Mouse (Mus musculus): ENCODE measurements at regions not wholly inside any gene's neighbourhood (a gene's known extent, or its start where the extent isn't known, plus 50 kb on each side); places are given as distances from the start of the nearest gene placed in this dataset.

DNA sequence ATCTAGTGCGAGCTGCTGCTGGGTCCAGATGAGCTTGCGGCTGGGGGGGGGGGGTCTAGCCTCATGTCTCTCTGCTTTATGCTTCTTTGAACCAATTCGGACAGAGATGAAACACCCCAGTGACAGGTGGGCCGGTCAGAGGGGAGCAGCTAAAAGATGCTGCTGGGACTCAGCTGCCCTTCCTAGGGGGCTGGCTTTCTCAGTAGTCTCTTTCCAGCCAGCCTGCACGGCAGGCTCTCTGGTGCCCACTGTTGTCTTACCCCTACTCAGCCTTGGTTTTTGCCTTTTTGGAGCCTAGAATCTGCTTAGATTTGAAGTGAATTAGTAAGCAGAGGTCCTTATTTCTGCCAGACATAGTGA lies 133.7 kb downstream of the Zfp706 start:
- Histone ChIP-seq H3K36me3 (replicated peaks) (no peaks in the 10 kb centered on the region), H3K4me1 (replicated peaks) (peaks cover 9% of the 10 kb centered on the region; the same call in 1 of the 2 replicates), H3K9me3 (replicated peaks) (no peaks in the 10 kb centered on the region), H3K4me2 (no peak overlapping the region), H3K4me3 (replicated peaks) (no peak overlapping the region), H3K27me3 (no peaks in the 10 kb centered on the region), H3K27ac (replicated peaks) (no peak overlapping the region), H3K9ac (no peak overlapping the region)
- no peak for ATAC-seq (ENCODE audit: insufficient read depth)
- WGBS (ENCODE audit: insufficient replicate concordance), result 71% methylated on average over 5 of the region's 5 CpGs

DNA sequence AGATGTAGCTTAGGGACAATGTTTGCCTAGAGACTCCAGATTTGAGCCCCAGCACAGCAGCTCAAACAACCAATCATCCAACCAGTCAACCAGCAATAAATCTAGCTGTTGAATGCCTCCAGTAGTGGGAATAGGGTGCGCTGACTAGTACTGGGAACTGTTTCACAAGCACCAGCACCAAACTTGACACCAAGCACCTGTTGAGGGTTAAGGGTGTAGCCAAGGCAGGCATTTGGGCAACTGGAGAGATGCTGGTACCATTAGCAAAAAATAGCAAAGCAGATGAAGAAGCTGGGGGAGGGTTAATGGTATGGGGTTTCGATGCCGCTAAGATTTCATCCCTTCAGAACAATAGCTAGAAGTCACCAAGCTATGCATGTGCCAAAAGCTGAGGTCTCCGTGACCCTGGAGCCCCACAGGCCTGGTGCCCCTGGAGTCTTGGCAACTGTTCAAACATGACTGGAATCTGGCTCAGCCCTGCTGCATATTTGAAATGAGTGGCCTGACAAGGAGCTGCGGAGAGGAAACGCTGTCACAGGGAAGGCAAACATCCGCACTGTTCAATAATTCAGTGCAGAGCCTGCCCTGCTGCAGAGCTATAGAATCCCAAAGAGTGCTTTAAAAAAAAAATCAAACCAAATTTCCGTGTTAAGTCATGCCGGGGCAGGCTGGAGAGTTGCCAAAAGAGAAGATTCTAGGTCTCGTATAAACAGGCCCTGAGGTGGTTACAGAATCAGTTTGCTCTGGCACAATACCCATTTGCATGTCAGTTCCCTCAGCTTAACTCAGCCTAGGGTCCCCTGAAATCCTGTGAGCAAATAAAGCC lies 134.3 kb downstream of the Zfp706 start:
- H3K27me3 ChIP-seq, result no peaks in the 10 kb centered on the region
- H3K4me1 ChIP-seq (replicated peaks), result peaks cover 9% of the 10 kb centered on the region; the same call in 1 of the 2 replicates
- H3K9me3 ChIP-seq (replicated peaks), result no peaks in the 10 kb centered on the region
- peak; percentile 25; the same call in 1 of the 2 replicates for ATAC-seq (ENCODE audit: insufficient read depth)
- no peak overlapping the region for H3K4me3 ChIP-seq (replicated peaks)
- H3K4me2 ChIP-seq, result no peak overlapping the region
- WGBS (ENCODE audit: insufficient replicate concordance), result 61% methylated on average over 10 of the region's 10 CpGs
- no peak overlapping the region for H3K9ac ChIP-seq
- no peak overlapping the region for H3K27ac ChIP-seq (replicated peaks)
- no peaks in the 10 kb centered on the region for H3K36me3 ChIP-seq (replicated peaks)

DNA sequence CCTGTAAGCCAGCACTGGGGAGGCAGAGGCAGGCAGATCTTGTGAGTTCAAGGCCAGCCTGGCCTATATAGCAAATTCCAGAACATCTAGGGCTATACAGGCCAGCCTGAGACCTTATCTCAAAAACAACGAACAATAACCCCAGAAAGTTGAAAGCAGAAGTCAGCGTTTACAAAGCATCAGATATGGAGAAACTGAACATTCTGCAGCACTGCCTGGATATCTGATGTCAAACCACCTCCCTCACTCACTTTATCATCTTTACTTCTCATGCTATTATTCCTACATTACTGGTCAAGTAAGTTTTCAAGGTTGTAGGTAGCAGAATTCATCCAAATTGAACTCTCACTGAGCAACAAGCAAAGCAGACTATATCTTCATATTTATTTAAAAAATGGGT lies 135.0 kb downstream of the Zfp706 start:
- H3K4me2 ChIP-seq, result no peak overlapping the region
- peaks cover 9% of the 10 kb centered on the region; the same call in 1 of the 2 replicates for H3K4me1 ChIP-seq (replicated peaks)
- no peaks in the 10 kb centered on the region for H3K36me3 ChIP-seq (replicated peaks)
- no peak for ATAC-seq (ENCODE audit: insufficient read depth)
- no peaks in the 10 kb centered on the region for H3K27me3 ChIP-seq
- H3K9me3 ChIP-seq (replicated peaks), result no peaks in the 10 kb centered on the region
- H3K27ac ChIP-seq (replicated peaks), result no peak overlapping the region
- no peak overlapping the region for H3K4me3 ChIP-seq (replicated peaks)
- WGBS (ENCODE audit: insufficient replicate concordance), result 12% methylated on average over 2 of the region's 2 CpGs
- no peak overlapping the region for H3K9ac ChIP-seq

DNA sequence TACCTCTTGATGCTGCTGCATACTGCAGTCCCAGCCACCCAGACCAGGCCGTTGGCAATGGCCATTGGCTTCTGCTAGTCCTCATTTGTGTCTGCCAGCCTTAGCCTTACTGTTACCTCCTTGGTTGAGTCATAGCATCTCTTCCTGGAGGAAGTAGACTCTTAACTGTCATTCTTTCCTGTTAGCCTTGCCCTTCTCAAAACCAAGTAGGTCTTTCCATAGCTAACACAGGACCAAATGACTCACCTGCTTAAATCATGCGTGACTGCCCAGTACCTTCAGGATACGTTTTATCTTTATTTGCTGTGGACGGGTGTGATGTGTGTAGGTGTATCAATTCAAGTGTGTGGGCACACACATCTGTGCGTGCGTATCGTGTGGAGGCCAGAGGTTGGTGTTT lies 136.9 kb downstream of the Zfp706 start:
- no peak for ATAC-seq (ENCODE audit: insufficient read depth)
- H3K4me2 ChIP-seq, result no peak overlapping the region
- H3K9ac ChIP-seq, result no peak overlapping the region
- 75% methylated on average over 7 of the region's 7 CpGs for WGBS (ENCODE audit: insufficient replicate concordance)
- H3K4me1 ChIP-seq (replicated peaks), result peaks cover 4% of the 10 kb centered on the region; the same call in 1 of the 2 replicates
- no peak overlapping the region for H3K27ac ChIP-seq (replicated peaks)
- H3K9me3 ChIP-seq (replicated peaks), result no peaks in the 10 kb centered on the region
- no peaks in the 10 kb centered on the region for H3K27me3 ChIP-seq
- H3K36me3 ChIP-seq (replicated peaks), result no peaks in the 10 kb centered on the region
- H3K4me3 ChIP-seq (replicated peaks), result no peak overlapping the region

DNA sequence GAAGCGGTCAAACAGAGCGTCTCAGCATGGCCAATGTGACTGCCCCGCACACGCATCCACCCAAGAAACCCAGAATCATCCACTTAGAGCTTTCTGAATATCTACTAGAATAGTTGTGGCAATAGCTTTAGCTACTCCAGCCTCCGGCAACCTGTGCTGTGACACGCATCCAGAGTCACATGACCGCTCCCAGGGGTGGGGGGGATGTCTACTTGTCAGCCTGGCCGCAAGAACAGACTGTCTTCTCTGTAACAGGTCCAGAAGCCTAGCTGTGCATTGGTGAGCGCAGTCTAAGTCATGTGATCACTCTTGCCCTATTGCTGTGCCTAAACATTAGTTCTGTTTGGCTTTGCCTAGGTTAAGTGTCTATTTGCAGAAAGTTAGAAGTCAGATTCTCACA lies 137.5 kb downstream of the Zfp706 start:
- H3K27ac ChIP-seq (replicated peaks), result no peak overlapping the region
- no peak overlapping the region for H3K4me3 ChIP-seq (replicated peaks)
- 69% methylated on average over 9 of the region's 9 CpGs for WGBS (ENCODE audit: insufficient replicate concordance)
- no peak for ATAC-seq (ENCODE audit: insufficient read depth)
- H3K4me2 ChIP-seq, result no peak overlapping the region
- no peaks in the 10 kb centered on the region for H3K9me3 ChIP-seq (replicated peaks)
- H3K4me1 ChIP-seq (replicated peaks), result peaks cover 4% of the 10 kb centered on the region; the same call in 1 of the 2 replicates
- H3K27me3 ChIP-seq, result no peaks in the 10 kb centered on the region
- no peaks in the 10 kb centered on the region for H3K36me3 ChIP-seq (replicated peaks)
- no peak overlapping the region for H3K9ac ChIP-seq

DNA sequence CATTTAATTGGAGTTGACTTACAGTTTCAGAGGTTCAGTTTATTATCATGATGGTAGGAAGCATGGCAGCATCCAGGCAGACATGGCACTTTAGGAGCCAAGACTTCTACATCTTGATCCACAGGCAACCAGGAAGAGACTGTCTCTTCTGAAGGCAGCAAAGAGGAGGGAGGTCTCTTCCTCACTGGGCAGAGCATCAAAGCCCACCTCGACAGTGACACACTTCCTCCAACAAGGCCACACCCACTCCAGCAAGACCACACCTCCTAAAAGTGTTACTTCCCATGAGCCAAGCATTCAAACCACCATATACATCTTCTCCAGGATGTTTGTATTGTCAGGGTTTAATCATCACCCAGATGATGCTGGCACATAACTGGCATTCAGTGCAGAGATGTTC lies 141.5 kb downstream of the Zfp706 start:
- Histone ChIP-seq H3K4me3 (replicated peaks) (no peak overlapping the region), H3K9me3 (replicated peaks) (no peaks in the 10 kb centered on the region), H3K4me2 (no peak overlapping the region), H3K27me3 (no peaks in the 10 kb centered on the region), H3K9ac (no peak overlapping the region), H3K4me1 (replicated peaks) (no peaks in the 10 kb centered on the region), H3K36me3 (replicated peaks) (no peaks in the 10 kb centered on the region), H3K27ac (replicated peaks) (no peak overlapping the region)
- 20% methylated on average over 1 of the region's 1 CpGs for WGBS (ENCODE audit: insufficient replicate concordance)
- no peak for ATAC-seq (ENCODE audit: insufficient read depth)

DNA sequence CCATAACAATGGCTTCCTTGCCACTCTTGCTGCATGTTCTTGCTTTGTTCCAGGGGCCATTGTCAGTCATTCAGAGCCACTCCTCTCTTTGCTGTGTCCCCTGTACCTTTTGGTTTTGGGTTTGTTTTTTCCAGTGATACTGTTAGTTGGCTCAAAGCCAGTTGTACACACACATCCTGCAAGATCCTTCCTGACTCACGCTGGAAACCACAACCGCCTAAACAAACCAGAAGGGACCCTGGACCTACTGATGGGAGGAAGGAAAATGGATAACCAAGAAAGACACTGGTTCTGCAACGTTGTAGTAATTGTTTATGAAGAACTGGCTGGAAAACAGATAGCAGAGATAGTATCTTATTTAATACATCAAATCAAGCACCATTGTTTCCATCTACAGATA lies 142.2 kb downstream of the Zfp706 start:
- Histone ChIP-seq H3K9ac (no peak overlapping the region), H3K36me3 (replicated peaks) (no peaks in the 10 kb centered on the region), H3K27ac (replicated peaks) (no peak overlapping the region), H3K4me1 (replicated peaks) (no peaks in the 10 kb centered on the region), H3K27me3 (no peaks in the 10 kb centered on the region), H3K9me3 (replicated peaks) (no peaks in the 10 kb centered on the region), H3K4me2 (no peak overlapping the region), H3K4me3 (replicated peaks) (no peak overlapping the region)
- 8% methylated on average over 3 of the region's 3 CpGs for WGBS (ENCODE audit: insufficient replicate concordance)
- no peak for ATAC-seq (ENCODE audit: insufficient read depth)

DNA sequence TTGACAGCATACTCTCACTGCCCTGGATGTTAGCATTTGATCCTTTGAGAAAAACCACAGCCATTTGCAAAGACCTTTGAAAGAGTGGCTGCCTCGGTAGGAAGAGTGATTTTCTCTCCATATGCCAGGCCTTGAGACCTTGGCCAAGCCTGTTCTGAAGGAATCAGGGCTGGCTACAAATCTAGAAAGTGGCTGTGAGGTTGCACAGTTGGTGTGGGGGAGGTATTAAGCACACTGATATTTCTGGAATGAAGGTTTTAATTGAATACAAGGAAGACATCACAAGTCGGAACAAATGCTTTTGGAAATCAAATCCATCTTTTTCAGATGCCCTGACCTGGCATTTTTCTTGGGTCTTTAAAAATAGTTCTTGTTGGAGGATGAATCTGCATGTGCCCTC lies 143.5 kb downstream of the Zfp706 start:
- 53% methylated on average over 2 of the region's 2 CpGs for WGBS (ENCODE audit: insufficient replicate concordance)
- Histone ChIP-seq H3K4me2 (no peak overlapping the region), H3K9ac (no peak overlapping the region)

DNA sequence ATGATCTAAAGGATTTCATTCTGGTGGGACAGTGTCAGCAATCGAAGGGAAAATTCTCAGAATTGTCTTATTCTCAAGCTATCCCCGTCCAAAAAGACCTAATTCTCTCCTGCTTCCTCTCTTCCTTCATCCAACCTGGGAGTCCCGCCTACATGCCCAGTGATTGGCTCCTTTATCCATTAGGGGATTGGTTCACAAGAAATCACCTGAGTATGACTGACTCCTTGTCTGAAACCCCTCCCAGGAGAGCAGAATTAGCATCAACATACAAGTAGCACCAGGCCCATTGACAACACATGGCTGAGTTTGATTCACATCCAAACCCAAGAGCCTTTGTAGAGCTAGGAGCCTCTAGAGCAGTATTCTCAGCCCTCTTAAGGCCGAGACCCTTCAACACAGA lies 148.9 kb downstream of the Zfp706 start:
- H3K9ac ChIP-seq, result no peak overlapping the region
- WGBS (ENCODE audit: insufficient replicate concordance), result 54% methylated on average over 4 of the region's 4 CpGs
- H3K4me2 ChIP-seq, result no peak overlapping the region
- H3K27ac ChIP-seq (replicated peaks), result no peak overlapping the region
- H3K4me3 ChIP-seq (replicated peaks), result no peak overlapping the region
- no peaks in the 10 kb centered on the region for H3K27me3 ChIP-seq
- H3K9me3 ChIP-seq (replicated peaks), result no peaks in the 10 kb centered on the region
- no peaks in the 10 kb centered on the region for H3K4me1 ChIP-seq (replicated peaks)
- no peak for ATAC-seq (ENCODE audit: insufficient read depth)
- H3K36me3 ChIP-seq (replicated peaks), result no peaks in the 10 kb centered on the region

More for the DNA sequence above, 143.5 kb downstream of the Zfp706 start:
- no peaks in the 10 kb centered on the region for H3K9me3 ChIP-seq (replicated peaks)
- no peak overlapping the region for H3K4me3 ChIP-seq (replicated peaks)
- ATAC-seq (ENCODE audit: insufficient read depth), result no peak
- H3K36me3 ChIP-seq (replicated peaks), result no peaks in the 10 kb centered on the region
- H3K4me1 ChIP-seq (replicated peaks), result no peaks in the 10 kb centered on the region
- no peaks in the 10 kb centered on the region for H3K27me3 ChIP-seq
- H3K27ac ChIP-seq (replicated peaks), result no peak overlapping the region

DNA sequence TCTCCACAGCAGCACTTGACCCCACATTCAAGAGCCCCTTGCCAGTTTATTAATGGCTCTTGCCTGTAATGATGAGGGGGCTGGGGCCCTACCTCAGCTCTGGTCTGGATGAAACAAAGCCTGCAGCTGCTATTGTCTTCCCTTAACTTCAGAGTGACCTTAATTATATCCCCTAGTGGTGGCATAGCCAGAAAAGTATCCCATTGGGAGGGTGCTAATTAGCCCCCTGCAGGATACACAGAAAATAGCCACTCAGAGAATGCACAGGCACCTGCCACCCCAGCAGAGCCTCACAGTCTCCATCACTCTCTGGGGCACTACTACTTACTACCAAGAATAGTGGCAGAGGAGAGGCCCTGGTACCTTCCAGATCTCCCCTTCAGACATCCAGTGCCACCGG lies 150.0 kb downstream of the Zfp706 start:
- Histone ChIP-seq H3K4me2 (no peak overlapping the region), H3K36me3 (replicated peaks) (no peaks in the 10 kb centered on the region), H3K4me1 (replicated peaks) (no peaks in the 10 kb centered on the region), H3K27ac (replicated peaks) (no peak overlapping the region), H3K9ac (no peak overlapping the region), H3K9me3 (replicated peaks) (no peaks in the 10 kb centered on the region), H3K4me3 (replicated peaks) (no peak overlapping the region), H3K27me3 (no peaks in the 10 kb centered on the region)
- WGBS (ENCODE audit: insufficient replicate concordance), result 61% methylated on average over 1 of the region's 1 CpGs
- no peak for ATAC-seq (ENCODE audit: insufficient read depth)

DNA sequence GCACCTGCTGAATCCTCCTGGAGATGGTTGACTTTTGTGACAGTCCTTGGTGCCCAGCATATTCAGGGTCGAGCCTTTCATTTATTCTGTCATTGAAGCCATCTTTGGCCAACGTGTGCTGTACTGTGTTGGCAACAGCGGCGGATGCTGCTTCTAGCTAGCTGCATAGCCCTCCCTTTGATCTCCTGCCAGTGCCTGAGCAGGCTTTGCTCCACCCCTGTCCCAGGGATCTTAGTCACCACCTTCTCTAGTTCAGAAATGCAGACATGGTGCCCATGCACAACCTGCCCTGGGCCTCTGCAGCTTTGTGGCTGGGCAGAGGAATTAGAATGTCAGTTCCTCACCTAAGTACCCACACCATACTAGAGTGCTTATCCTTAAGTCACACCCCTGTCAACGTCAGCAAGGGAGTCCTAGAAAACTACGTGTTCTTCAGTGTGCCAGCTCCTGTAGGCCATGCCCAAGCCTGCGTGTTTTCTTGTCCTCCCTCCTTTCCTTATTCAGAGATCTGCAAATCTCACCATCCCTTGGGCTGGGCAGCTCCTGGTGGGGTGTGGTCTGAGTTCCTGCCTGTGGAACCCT lies 151.9 kb downstream of the Zfp706 start:
- no peaks in the 10 kb centered on the region for H3K27me3 ChIP-seq
- no peaks in the 10 kb centered on the region for H3K4me1 ChIP-seq (replicated peaks)
- ATAC-seq (ENCODE audit: insufficient read depth), result no peak

More for the DNA sequence above, 151.9 kb downstream of the Zfp706 start:
- Histone ChIP-seq H3K27ac (replicated peaks) (no peak overlapping the region), H3K4me3 (replicated peaks) (no peak overlapping the region), H3K36me3 (replicated peaks) (no peaks in the 10 kb centered on the region), H3K9me3 (replicated peaks) (no peaks in the 10 kb centered on the region), H3K9ac (no peak overlapping the region), H3K4me2 (no peak overlapping the region)
- whole genome bisulfite sequencing (ENCODE audit: insufficient replicate concordance), result 56% methylated on average over 7 of the region's 7 CpGs

Data from liver, embryonic 15.5 days (tissue).